Mouse (Mus musculus): ENCODE measurements around the gene Hist1h2af.

Hist1h2af gene

GRCm38 (mm10) chr13:23515281-23515680, 18.4 kb upstream of the Hist1h2af start:
- DNase-seq (ENCODE audit: low spot score in 2 of 2): no peak

- DNase-seq (ENCODE audit: low spot score in 2 of 2): no peak
Observed at GRCm38 (mm10) chr13:23515826-23516620, 17.7 kb upstream of the Hist1h2af start.

GRCm38 (mm10) chr13:23516822-23517602, 16.7 kb upstream of the Hist1h2af start:
- DNase-seq (ENCODE audit: low spot score in 2 of 2): peak; percentile 68 to 71

DNA sequence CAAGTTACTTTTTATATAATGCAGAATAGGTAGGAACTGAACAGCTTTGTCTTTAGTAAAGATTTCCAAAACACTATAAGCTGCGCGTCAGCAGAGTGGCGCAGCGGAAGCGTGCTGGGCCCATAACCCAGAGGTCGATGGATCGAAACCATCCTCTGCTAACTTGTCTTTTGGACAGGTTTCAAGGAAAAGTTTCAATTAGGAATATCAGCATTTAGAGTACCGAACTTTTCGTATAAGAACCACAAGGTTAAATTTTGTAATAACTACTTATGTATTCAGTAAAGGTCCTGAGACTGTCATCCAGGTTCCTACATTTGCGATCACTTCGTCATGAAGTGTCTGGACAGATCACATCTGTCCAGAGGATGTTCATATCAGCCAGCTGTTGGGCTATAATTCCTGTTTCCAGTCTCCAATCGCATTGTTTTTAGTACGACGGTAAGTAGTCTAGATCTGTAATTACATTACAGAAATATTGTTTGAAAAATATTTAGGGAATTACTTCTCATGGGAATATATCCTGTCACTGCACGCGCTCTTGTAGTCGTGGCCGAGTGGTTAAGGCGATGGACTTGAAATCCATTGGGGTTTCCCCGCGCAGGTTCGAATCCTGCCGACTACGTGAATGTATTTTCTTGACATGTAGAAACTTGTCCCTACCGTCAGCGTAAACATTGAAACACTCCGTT, 16.0 kb upstream of the Hist1h2af start:
- DNase-seq (ENCODE audit: low spot score in 2 of 2): peak; percentile 96

DNA sequence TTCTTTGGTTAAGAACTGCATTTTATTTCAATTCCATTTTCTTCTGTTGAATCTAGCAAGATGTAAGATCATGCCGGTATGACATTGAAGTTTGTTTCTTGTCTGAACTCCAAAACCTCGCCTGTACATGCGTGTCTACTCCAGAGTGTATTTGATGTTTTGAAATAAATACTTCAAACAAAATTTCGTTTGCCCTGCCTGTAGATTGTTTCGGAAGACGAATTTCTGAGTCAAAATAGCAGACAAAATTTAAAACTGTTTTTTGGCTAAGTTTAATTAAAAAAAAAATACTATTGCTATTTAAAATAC, 15.5 kb upstream of the Hist1h2af start:
- no peak for DNase-seq (ENCODE audit: low spot score in 2 of 2)

DNA sequence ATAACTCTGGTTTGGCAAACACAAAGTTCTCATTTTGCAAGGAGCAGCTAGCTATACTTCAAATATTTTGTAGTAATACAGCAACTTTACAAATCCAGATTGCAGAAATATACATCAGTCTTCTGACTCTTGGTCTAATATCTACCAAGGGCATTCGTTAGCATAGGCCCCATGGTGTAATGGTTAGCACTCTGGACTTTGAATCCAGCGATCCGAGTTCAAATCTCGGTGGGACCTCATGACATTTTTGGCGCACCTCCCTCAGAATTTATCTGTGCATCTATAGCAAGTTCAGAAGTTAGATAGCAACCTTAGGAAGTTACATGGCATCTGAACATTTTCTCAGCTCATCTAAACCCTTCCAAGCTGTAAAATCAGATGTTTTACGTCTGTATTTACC, 14.8 kb upstream of the Hist1h2af start:
- DNase-seq (ENCODE audit: low spot score in 2 of 2): peak; percentile 74 to 82

DNA sequence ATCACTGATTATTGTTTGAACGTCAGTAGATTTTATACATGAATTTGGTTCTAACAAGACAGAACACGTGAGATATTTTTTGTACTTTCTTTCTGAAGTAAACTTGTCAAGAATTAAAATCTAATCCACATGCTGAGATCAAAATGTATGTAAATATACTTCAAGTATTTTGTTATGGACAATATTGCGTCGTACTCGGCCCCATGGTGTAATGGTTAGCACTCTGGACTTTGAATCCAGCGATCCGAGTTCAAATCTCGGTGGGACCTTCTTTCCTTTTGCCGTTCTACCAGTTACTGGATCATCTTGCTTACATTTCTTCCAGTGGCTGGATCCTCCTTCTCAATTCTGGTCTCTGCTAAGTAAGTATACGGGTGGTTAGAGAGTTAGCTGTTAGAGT, 14.3 kb upstream of the Hist1h2af start:
- DNase-seq (ENCODE audit: low spot score in 2 of 2): peak; percentile 71 to 80

GRCm38 (mm10) chr13:23521703-23522102, 12.0 kb upstream of the Hist1h2af start:
- peak; percentile 72 to 80 for DNase-seq (ENCODE audit: low spot score in 2 of 2)

DNA sequence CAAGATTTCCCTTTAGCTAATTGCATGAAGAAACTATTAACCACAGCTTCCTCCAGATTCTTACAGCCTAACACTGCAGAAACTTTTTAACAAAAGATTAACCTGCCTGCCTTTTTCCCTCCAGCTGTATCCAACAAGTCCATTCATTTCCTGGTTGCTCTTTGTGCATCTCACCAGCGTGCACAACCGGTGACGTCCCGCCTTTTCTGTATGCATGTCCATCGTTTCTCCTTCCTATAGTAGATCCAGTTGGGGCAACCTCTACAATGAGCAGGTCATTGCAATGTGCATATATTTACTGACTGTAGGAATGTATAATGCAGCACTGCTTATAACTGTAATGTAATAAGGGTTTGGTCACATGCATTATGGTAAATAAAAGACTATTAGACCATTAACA, 9.7 kb upstream of the Hist1h2af start:
- no peak for DNase-seq (ENCODE audit: low spot score in 2 of 2)

GRCm38 (mm10) chr13:23524654-23525053, 9.1 kb upstream of the Hist1h2af start:
- peak; percentile 34 to 62 for DNase-seq (ENCODE audit: low spot score in 2 of 2)

DNA sequence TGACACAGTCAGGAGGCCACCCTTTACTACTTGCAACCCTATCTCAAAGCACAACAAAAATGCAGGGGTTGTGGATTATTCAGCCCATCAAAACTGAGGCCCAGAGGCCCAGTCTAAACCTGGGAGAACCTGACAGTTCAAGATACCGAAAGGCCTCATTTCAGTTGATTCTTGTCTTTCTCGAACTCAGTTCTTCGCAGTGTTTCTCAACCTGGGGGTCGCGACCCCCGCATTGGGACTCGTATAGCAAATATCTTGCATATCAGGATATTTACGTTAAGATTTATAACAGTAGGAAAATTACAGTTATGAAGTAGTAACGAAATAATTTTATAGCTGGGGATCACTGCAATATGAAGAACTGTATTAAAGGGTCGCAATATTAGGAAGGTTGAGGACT, 7.8 kb upstream of the Hist1h2af start:
- no peak for DNase-seq (ENCODE audit: low spot score in 2 of 2)

DNA sequence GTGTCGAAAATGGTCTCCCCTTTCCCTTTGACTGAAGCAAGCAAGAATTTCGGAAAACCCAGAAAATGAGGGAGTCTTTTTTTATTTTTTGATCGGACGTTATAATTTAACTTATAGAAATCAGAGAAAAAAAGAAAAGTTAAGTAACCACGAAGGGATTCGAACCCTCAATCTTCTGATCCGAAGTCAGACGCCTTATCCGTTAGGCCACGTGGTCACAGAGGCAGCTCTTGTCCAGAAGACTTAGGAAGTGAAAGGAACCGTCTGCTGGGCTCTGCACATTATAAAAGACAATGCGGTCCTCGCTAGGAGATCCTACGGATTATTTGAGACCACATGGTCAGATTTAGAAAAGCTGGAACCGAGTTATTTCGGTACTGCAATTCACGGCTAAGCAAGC, 7.4 kb upstream of the Hist1h2af start:
- DNase-seq (ENCODE audit: low spot score in 2 of 2): peak; percentile 97

GRCm38 (mm10) chr13:23529005-23529404, 4.7 kb upstream of the Hist1h2af start:
- no peak for DNase-seq (ENCODE audit: low spot score in 2 of 2)

GRCm38 (mm10) chr13:23529480-23530165, 4.1 kb upstream of the Hist1h2af start:
- DNase-seq (ENCODE audit: low spot score in 2 of 2): no peak

- DNase-seq (ENCODE audit: low spot score in 2 of 2): peak; percentile 73 to 78
Observed at GRCm38 (mm10) chr13:23530181-23530900, 3.4 kb upstream of the Hist1h2af start.

- peak; percentile 93 to 96 for DNase-seq (ENCODE audit: low spot score in 2 of 2)
Observed at GRCm38 (mm10) chr13:23530901-23531875, 2.5 kb upstream of the Hist1h2af start, which contains the start of gene Hist1h4h. Gene Hist1h4h (plus strand): TSS chr13:23531050.

GRCm38 (mm10) chr13:23532262-23533075, 1.2 kb upstream of the Hist1h2af start:
- DNase-seq (ENCODE audit: low spot score in 2 of 2): no peak

GRCm38 (mm10) chr13:23534368-23535131, 844 bp downstream of the Hist1h2af start:
- DNase-seq (ENCODE audit: low spot score in 2 of 2): no peak
